Mouse (Mus musculus) heart, postnatal 36 days (tissue): Measurements from ENCODE around the gene Zbtb16. TPM values are rescaled to one million over a fixed set of nuclear protein-coding genes. Genes with fewer than 3 reads are reported as not detected.

Source experiments
- DNase-seq, 2 experiments: peaks; one replicate each; pipeline ENCODE4 v3.0.0; 2021 to 2022
- intact Hi-C: fragments of 180-260 bp; cut with DNase I; formaldehyde crosslinking; loops from one replicate; pipeline ENCODE4 v1.15.1; 2025
- total RNA-seq, 2 experiments: library from RNA; stranded (reverse); gene quantifications; 2 replicates each; pipeline ENCODE4 v1.2.3; 2021

Zbtb16 gene
- total RNA-seq: 100 to 1,000 TPM; 118 to 222 TPM

DNA sequence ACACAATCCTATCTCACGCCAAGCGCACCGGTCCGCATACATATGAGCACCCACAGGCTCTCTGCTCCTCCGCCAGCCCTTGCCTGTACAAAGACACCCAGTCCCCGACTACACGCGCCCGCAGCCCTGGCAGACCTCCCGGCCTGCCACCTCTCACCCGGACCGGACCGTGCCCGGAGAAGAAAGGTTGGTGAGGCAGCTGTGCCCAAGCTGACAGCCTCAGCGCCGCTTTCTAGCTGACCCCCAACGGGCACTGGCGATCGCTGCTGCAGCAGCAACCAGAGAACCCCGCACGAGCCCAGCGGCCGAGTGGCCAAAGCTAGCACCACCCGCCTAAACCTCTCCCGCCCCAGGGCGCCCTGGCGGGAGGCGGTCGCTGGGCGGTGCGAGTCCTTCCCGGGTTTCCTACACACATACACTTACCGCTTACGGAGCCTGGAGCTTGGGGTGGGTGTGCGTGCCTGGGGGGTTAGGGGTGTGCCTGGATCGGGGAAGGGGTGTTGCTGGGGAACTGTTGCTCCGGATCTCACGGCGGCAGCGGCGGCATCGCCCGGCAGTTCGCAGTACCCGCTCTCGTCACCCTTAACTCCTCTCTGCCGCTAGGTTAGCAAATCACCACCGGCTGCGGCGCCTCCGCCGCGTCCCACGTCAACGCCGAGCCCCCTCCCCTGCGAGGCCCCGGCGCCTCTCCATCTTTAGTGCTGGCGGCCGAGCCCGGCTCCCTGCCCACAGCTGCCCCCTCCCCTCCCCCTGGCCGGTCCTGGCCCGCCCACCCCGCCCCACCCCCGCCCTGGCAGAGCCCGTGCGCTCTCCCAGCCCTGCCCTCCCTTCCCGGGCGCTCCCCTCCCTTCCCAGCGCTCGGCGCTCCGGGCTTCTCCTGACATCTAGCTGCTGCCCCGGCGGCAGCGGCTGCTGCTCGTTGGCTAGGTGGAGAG lies at the start of gene Zbtb16:
Gene Zbtb16, minus strand, starts transcription at position 592 of the 935 bp plus-strand sequence.
- intact Hi-C loops: loop anchor here (1.0 to 2.0 kb wide), 5 partner anchors 25 to 187 kb away; no protein-coding TSS in a partner anchor
- DNase-seq: peak; percentile 89 to 95

DNA sequence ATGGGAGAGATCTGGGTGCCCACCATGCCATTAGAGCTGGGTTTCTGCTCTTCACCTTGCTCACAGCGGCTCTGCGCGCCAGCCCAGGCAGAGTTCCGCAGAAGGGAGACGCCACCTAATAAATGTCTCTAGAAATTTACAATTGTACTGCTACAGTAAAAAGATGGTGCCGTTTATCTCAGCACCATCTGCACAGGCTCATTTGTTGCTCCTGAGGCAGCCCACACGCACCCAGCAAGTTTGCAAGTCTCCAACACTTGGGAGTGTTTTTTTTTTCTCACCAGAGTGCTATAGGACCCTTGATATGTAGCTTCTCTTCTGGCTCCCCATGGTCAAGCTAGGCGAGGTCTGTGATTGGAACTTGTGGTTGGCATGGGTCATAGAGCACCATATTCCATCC lies 36.9 kb upstream of the Zbtb16 start:
- intact Hi-C loops: no loop called here

DNA sequence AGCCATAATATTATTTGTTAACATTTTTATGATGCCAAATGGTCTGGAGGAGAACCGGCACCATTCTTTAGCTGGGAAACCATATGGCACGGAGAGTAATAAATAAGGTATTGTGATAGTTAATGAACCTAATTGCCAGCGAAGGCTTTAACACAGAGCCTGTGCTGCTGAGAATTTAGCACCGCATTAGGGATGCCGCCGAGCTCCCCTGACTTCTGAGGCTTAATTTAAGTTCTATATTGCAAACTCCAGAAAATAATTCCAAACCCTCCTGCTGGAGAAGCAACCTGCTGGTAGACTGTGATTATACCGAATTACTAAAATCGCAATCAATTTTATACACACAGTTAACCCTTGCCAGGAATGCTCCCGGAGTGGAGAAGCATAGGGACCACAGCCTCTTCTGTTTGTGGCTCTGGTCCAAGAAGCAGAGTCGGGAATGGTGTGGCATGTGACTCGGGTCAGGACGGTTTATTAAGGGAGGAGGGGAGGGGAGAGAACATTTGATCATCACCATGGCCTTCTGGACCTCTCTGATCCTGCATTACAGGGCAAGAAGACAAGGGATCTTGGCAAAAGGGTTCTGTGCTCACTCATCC lies 30.6 kb upstream of the Zbtb16 start:
- DNase-seq: no peak
- intact Hi-C loops: loop anchor here (10.0 kb wide), 1 partner anchor 188 kb away; the partner anchor contains the start of gene Zw10

More for the DNA sequence above, 36.9 kb upstream of the Zbtb16 start:
- no peak for DNase-seq

GRCm38 (mm10) chr9:48865235-48865634 lies 29.2 kb upstream of the Zbtb16 start:
- intact Hi-C loops: loop anchor here (10.0 kb wide), 1 partner anchor 190 kb away; the partner anchor contains the start of gene Zw10
- DNase-seq: no peak

DNA sequence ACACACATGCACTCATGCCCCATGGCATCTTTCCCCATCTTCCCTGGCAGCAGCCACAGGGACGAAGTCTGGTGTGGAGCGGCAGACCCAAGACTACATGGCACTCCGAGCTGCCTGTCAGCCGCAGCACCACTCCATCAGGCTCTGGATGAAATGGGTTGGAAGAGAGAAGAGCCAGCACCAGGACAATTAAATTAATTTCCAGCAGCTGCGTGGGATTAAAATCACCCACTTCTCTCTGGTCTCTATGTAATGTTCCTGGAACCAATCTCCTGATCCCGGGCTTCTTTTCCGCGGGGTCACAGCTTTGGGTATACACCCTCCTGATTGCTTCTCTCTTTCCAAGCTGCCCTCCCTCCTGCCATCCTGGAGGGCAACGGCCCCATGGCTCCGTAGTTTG lies 25.5 kb upstream of the Zbtb16 start:
- intact Hi-C loops: loop anchor here (2.0 to 10.0 kb wide), 3 partner anchors 25 to 193 kb away; partner anchors contain the start of genes Zbtb16 and Zw10
- DNase-seq: no peak

GRCm38 (mm10) chr9:48860526-48860845 lies 24.5 kb upstream of the Zbtb16 start:
- peak; percentile 73 to 76 for DNase-seq
- intact Hi-C loops: loop anchor here (1.0 to 10.0 kb wide), 5 partner anchors 24 to 214 kb away; partner anchors contain the start of genes Zbtb16 and Zw10

DNA sequence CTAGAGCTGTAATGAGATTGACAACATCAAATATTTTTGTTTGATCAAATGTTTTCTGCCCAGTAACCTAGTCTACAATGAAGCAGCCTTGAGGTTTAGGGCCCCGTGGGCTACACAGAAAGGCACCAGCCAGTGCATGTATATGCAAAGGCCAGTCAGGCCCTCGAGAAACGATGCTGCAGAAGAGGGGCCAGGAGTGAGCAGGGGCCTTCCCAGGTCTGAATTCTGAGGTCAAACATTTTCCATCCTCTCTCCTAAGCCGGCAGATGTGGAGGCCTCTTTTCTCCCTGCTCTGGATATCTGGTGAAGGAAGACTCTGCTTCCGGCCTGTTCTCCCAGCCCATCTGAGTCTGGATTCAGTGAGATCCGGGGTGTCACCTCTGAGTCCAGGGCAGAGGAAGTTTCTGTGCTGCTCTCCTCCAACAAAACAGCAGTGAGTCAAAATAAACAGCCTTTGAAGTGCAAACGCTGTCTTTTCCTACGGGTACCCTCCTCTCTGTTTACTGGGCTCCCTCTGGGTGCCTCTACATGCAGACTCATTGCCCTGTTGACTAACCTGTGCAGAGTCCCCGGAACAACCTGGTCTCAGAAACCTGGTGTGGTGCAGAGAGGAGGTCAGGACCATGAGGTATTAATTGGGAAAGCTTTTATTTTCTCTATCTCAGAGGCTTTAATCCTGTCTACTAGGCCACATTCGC lies 24.0 kb upstream of the Zbtb16 start:
- intact Hi-C loops: loop anchor here (1.0 to 10.0 kb wide), 5 partner anchors 23 to 214 kb away; partner anchors contain the start of genes Zbtb16 and Zw10
- DNase-seq: no peak

DNA sequence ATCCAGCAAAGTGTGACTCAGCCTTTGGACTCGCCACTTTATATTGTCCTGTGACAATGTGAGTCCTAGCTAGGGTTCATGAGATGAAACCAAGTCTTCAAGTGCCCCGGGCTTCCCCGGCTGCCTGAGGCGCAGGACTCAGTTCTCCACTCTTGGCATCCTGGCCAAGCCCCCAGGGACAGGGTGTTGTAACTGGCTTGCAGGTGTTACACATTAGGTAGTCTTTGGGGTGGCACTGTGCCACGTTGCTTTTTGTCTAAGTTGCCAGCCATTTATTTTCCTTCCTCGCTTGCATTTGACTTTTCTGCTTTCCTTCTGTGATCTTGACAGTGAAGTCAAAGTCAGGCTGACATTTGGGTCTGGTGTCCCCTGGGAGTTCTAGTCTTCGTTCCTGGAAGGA lies 21.9 kb upstream of the Zbtb16 start:
- intact Hi-C loops: no loop called here
- DNase-seq: peak in 1 of 2 experiments; percentile 13

DNA sequence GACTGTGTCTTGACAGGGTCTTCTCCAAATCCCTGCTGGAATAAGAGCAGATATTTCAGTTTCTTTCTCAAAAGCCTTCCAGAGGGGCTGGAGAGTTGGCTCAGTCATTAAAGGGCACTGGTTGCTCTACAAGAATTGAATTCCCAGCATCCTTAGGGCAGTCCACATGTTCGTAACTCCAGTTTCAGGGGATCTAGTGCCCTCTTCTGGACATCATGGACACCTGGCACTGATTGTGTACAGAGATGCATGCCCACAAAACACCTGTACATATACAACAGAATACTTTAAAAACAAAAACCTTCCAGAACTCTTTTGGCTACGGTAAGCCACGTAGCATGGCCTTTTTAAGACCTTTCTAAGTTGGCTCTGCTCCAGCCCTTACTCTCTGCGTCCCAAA lies 20.2 kb upstream of the Zbtb16 start:
- intact Hi-C loops: no loop called here

DNA sequence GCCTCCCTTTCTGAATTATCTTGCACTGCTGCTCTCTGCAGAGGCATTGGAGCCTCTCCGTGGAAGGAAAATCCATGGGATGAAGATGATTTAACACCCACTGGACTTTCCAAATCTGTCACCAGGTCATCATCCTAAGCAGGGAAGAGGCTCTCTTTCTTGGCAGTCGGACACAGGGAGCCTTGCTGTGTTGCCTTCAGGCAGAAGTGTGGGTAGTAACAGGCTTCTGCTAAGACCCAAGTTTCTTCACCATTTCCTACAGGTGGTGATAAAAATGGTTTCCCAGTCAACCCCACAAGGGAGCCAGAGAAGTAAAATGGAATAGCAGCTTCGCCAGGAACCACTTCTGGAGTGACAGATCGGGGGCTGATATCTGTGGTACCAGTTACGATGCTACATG lies 13.5 kb upstream of the Zbtb16 start:
- intact Hi-C loops: no loop called here
- no peak for DNase-seq

More for the DNA sequence above, 20.2 kb upstream of the Zbtb16 start:
- DNase-seq: no peak

GRCm38 (mm10) chr9:48839568-48839967 lies 3.5 kb upstream of the Zbtb16 start:
- intact Hi-C loops: loop anchor here (1.0 kb wide), 1 partner anchor 193 kb away; no protein-coding TSS in a partner anchor
- no peak for DNase-seq

DNA sequence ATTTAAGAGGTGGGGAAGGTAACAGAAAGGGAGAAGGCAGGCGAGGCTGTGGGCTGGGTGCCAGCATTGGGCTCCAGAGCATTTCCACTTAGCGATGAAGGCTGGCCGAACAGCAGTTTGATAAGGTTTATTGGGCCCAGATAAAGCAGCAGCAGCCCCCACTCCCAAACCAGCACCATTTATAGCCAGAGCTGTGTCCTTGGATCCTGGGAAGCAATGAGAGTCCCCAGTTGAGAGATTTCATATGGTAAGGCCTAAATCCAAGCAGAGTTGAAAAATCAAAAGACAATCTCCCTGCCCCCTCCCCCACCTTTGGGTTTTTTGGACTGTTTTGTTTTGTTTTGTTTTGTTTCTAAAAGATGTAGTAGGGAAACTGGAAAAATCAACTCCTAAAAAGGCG lies 2.3 kb upstream of the Zbtb16 start:
- DNase-seq: peak in 1 of 2 experiments; percentile 24

GRCm38 (mm10) chr9:48837181-48837580 lies 1.2 kb upstream of the Zbtb16 start:
- DNase-seq: peak; percentile 64 to 69
- intact Hi-C loops: loop anchor here (2.0 kb wide), 1 partner anchor 24 kb away; no protein-coding TSS in a partner anchor

More for the DNA sequence above, 2.3 kb upstream of the Zbtb16 start:
- intact Hi-C loops: no loop called here

- no peak for DNase-seq
- intact Hi-C loops: loop anchor here (1.0 to 2.0 kb wide), 4 partner anchors 24 to 187 kb away; no protein-coding TSS in a partner anchor
Measured at GRCm38 (mm10) chr9:48836566-48836930, 526 bp upstream of the Zbtb16 start.

- peak; percentile 61 to 72 for DNase-seq
- intact Hi-C loops: loop anchor here (2.0 kb wide), 1 partner anchor 46 kb away; no protein-coding TSS in a partner anchor
Measured at GRCm38 (mm10) chr9:48834541-48835411, 1.2 kb downstream of the Zbtb16 start.

- DNase-seq: peak; percentile 45 to 47
- intact Hi-C loops: loop anchor here (2.0 kb wide), 1 partner anchor 45 kb away; no protein-coding TSS in a partner anchor
Measured at GRCm38 (mm10) chr9:48834006-48834405, 2.0 kb downstream of the Zbtb16 start.

DNA sequence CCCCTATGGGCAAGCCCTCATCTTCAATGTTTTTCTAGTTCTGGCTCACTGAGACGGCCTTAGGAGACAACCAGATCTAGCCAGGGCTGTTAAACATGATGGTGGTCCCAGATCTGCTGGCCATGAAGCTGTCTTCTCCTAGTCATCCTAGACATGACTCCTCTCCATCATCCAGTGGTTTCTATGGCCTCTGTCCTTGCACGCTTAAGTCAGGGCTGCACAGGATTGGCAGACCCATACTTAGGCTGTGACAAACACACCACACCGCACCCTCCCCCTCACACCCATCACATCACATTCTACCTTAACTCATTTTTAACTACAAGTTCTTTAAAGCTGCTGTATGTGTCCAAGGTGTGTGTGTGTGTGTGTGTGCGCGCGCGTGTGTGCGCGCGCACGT lies 2.5 kb downstream of the Zbtb16 start:
- peak; percentile 17 to 31 for DNase-seq
- intact Hi-C loops: no loop called here

- intact Hi-C loops: no loop called here
- DNase-seq: peak; percentile 19 to 30
Measured at GRCm38 (mm10) chr9:48832473-48833100, 3.4 kb downstream of the Zbtb16 start.
